Mouse (Mus musculus): Measurements from ENCODE around the gene Gm20388. TPM values are rescaled to one million over a fixed set of nuclear protein-coding genes. Genes with fewer than 3 reads are reported as not detected.

Gene Gm20388
- total RNA-seq, 2 experiments from 2014 or later, result 18.6 TPM; not detected in 1

DNA sequence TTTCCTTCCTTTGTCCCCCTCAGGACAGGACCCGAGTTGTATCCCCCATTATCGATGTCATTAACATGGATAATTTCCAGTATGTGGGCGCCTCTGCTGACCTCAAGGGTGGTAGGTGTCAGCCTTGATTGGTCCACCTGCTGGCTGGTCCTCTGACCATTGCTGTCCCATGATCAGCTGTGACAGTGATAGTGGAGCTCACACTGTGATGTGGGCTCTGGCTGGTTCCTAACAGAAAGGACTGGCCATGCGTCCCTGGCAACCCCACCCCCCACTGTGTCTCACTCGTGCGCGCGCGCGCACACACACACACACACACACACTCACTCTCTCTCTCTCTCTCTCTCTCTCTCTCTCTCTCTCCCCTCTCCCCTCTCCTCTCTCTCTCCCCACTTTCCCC is 4419.0 kb downstream of the Gm20388 start:
- intact Hi-C loops (cut with DNase I), result no loop called here
- DNase-seq (ENCODE audit: low spot score in 2 of 2), result no peak

DNA sequence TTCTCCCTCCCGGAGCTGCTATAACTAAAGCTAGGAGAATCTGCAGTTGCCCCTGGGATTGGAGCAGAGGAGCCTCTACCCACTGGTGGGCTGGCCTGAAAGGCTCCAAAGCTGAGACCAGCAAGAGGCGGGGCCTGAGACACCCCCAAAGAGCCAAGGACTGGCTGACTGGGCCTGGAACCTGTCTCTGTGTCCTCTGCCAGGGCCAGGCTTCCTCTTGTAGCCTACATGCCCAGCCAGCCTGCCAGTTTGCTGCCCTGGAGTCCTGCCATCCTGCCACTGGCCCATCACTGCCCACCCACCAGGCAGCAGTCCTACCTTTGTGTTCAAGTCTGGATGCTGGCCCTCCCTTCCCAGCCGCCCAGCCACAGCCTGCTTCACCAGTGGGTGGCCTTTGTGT is 4419.8 kb downstream of the Gm20388 start:
- peak in 1 of 2 experiments; percentile 22 for DNase-seq (ENCODE audit: low spot score in 2 of 2)

DNA sequence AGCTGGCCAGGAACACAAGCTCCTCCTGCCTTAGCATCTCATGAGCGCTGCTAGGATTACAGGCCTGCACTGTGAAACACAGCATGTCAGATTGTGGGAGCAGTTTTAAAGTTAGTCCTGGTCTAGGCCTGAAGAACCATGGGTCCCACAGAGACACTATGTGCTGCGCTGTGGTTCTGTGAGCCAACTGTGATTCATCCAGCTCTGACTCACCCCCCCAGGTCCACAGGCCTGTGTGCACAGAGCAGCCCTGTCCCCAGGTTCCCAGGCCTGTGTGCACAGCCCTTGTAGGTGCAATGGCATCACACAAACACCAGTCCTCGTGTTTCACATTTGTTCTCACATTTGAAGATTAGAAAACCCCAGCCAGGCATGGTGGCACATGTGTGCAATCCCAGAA is 4420.5 kb downstream of the Gm20388 start:
- no peak for DNase-seq (ENCODE audit: low spot score in 2 of 2)
- intact Hi-C loops (cut with DNase I), result no loop called here

More for the DNA sequence above, 4419.8 kb downstream of the Gm20388 start:
- intact Hi-C loops (cut with DNase I), result no loop called here

DNA sequence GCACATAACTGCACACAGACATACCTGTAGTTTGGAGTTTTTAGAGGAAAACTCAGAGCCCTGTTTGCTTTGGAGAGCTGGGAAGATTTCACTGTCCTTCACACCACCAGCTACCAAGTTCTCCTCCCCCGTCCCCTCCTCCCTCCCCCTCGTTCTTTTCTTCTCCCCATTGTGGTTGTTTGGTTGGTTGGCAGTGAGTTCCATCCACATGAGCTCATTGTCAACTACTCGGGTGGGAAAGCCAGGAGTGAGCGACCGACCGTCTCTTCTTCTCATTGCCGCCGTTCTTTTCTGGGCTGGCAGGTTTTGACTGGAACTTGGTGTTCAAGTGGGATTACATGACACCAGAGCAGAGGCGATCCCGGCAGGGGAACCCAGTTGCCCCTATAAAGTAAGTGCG is 4421.1 kb downstream of the Gm20388 start:
- intact Hi-C loops (cut with DNase I), result no loop called here

DNA sequence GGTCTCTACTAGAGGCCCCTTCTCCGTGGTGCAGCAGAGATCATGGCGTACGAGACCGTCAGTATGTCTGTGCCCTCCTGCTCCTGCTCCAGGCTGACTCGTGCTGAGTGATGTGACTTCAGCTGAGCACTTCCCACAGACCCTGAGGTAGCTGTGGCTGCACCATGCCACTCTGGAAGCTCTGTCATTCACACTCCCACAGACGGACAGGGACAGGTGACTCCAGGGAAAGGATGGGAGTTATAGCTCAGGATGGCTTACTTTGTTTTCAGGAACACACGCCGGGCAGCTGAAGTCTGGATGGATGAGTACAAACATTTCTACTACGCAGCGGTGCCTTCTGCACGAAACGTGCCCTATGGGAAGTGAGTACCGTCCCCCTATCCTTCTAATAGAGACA is 4425.7 kb downstream of the Gm20388 start:
- DNase-seq (ENCODE audit: low spot score in 2 of 2), result no peak
- intact Hi-C loops (cut with DNase I), result no loop called here

More for the DNA sequence above, 4421.1 kb downstream of the Gm20388 start:
- DNase-seq (ENCODE audit: low spot score in 2 of 2), result no peak

DNA sequence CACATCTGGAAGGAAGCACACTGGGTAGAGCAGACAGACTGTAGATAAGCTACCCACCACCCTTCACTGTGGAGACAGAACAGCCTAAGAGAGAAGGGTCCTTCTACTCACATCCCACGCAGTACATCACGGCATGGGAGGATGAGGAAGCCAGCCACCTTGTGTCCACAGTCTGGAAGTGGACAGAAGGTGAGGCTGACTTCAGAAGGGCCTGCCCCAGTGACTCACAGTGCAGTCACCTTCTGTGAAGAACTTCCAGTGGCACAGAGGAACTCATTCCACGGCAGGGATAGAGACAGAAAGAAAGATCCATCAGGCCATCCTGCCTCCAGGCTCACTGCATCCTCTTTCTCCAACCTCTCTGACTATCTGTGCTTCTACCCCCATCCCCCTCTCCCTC is 4429.1 kb downstream of the Gm20388 start:
- no peak for DNase-seq (ENCODE audit: low spot score in 2 of 2)
- intact Hi-C loops (cut with DNase I), result loop anchor here (10.0 kb wide), 1 partner anchor 175 kb away; no protein-coding TSS in a partner anchor

DNA sequence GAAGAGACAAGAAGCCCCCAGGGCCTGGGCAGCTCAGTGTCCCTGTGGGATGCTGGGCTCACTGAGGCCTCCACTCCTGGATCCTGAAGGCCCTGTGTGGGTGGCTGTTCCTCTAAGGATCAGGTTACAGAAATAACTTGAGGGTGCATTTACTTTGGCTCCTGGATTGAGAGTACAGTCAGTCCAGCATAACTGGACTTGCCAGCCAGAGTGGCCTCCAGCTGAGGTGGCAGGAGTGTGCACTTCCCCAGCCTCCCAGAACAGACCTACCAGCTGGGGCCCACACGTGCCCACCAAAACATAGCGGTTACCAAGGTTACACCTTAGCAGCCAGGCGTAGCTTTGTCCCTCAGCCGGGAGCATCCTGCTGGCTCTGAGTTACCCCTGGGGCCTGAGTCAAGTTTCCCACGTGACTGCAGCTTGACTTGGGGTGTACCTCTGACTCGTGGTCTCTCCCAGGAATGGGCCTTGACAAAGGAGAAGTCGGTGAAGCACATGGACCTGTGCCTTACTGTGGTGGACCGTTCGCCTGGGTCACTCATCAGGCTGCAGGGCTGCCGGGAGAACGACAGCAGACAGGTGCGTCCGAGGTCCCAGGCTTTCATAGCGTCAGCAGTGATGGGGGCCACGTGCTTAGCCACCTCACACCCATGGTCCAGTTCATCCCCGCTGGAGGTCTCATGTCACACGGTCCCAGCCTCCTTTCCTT is 4429.9 kb downstream of the Gm20388 start:
- intact Hi-C loops (cut with DNase I), result loop anchor here (10.0 kb wide), 1 partner anchor 176 kb away; no protein-coding TSS in a partner anchor
- DNase-seq (ENCODE audit: low spot score in 2 of 2), result no peak

DNA sequence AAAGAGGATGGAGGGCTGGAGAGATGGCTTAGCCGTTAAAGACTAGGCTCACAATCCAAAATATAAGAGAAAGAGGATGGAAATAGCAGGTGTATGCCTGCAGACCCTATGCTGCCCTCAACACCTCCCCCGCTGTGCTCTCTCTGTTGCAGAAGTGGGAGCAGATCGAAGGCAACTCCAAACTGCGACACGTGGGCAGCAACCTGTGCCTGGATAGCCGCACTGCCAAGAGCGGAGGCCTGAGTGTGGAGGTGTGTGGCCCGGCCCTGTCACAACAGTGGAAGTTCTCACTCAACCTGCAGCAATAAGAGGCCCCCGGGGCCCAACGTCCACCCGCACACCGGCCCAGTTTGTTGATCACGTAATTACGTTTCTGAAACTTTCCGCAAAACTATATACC is 4432.5 kb downstream of the Gm20388 start:
- intact Hi-C loops (cut with DNase I), result loop anchor here (10.0 kb wide), 1 partner anchor 178 kb away; no protein-coding TSS in a partner anchor
- DNase-seq (ENCODE audit: low spot score in 2 of 2), result peak in 1 of 2 experiments; percentile 51

DNA sequence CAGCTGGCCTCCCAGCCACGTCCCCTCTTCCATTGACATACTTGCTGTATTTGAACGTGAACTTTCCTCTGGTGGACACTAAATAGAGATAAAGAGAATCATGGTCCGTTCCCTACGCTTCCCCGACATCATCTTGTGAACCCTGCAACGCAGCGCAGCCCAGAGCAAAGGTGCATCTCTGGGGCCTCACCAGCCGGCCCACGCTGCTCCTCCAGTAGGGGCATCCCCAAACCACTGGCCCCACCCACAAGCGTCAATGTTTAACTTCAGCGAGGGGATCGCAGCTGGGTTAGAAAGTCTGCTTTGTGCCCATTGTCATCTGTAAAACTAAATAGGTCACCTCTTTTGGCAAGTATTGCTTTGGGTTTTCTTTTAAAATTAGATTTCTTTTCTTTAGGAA is 4433.4 kb downstream of the Gm20388 start:
- intact Hi-C loops (cut with DNase I), result loop anchor here (10.0 kb wide), 1 partner anchor 179 kb away; no protein-coding TSS in a partner anchor
- DNase-seq (ENCODE audit: low spot score in 2 of 2), result no peak

DNA sequence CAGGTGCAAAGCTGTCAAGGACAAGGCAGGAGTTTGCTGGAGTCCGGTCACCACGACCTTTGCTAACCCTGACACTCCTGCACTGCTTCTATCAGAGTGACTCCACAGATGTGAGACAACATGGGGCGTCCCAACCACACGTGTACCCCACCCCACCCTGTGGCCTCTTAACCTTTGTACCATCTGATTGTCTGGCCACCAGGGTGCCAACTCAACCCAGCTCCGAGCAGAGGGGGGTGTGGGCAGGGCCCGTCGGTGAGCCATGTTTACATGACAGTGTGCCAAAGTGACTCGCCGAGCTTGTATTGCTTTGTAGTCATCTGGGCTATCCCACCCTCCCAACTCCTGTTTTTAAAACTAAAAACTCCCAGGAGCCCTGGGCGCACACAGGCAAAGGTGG is 4434.5 kb downstream of the Gm20388 start:
- intact Hi-C loops (cut with DNase I), result loop anchor here (5.0 to 10.0 kb wide), 3 partner anchors 113 to 423 kb away; partner anchors contain the start of gene Galnt2
- DNase-seq (ENCODE audit: low spot score in 2 of 2), result no peak

DNA sequence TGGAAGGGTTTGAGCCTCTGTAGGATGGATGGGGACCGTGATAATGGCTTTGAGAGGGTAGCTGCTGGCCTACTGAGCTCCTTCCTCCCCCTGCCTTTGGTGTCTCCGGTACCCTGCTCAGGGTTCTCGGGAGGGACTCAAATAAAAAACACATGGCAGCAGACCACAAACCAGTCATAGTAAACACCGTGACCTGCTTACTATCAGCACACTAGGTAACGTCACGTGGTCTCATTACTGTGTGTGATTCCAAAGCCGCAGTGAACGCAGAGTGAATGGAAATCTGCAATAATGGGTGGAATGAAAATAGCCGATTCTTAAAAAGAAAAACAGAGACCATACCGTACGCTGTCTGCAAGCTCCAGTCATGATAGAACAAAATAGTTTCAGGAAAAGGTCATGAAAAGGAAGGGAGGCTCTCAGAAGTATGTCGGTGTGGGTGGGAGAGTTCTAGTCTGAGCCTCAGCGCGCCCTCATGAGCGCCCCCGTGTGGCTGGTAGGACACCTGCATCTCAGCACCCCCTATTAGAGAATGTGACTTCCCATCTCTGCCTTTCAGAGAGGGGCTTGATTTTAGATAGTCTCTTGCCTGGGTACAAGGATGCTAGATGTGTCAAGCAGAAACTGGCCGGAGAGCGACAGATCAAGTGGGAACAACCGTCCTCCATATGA is 4436.3 kb downstream of the Gm20388 start:
- intact Hi-C loops (cut with DNase I), result loop anchor here (5.0 to 10.0 kb wide), 3 partner anchors 115 to 425 kb away; partner anchors contain the start of gene Galnt2
- peak; percentile 49 to 58 for DNase-seq (ENCODE audit: low spot score in 2 of 2)

DNA sequence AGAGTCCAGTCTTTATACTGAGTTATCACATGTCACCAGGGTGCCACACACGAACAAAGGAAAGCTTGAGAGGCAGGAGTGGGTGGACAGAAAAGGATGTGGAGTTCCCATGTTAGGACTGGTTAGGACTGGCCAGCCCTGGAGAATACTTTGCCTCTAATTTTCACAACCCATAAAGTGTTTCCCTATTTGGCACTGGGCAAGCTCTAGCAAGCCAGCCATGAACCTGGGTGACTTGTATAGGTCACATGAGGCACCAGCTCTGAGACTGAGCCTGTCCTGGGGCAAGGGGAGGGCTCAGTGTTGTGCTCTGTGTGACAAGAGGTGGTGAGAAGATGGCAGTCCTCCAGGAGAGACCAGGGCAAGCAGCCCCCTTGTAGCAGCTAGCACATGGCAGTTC is 4437.4 kb downstream of the Gm20388 start:
- intact Hi-C loops (cut with DNase I), result loop anchor here (5.0 to 10.0 kb wide), 3 partner anchors 116 to 426 kb away; partner anchors contain the start of gene Galnt2
- no peak for DNase-seq (ENCODE audit: low spot score in 2 of 2)

DNA sequence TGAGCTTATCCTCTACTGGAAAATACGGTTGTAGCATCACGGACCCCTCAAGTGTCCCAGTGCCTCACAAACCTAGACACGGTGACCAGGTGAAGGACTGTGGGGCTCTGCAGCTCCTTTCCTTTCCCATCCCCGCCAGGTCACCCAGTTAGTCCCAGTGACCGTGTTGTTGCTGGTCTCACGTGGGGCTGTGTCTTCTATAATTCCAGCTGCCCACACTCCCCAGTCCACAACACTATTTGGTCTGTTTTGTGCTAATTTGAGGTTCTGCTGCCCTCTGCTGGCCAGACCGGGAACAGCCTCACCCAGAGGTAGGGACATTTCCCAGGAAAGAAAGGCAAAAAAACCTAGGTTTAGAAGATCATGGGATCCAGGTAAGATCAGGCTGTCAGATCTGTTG is 4439.0 kb downstream of the Gm20388 start:
- DNase-seq (ENCODE audit: low spot score in 2 of 2), result peak; percentile 86 to 87
- intact Hi-C loops (cut with DNase I), result loop anchor here (1.0 to 10.0 kb wide), 4 partner anchors 117 to 427 kb away; partner anchors contain the start of gene Galnt2

DNA sequence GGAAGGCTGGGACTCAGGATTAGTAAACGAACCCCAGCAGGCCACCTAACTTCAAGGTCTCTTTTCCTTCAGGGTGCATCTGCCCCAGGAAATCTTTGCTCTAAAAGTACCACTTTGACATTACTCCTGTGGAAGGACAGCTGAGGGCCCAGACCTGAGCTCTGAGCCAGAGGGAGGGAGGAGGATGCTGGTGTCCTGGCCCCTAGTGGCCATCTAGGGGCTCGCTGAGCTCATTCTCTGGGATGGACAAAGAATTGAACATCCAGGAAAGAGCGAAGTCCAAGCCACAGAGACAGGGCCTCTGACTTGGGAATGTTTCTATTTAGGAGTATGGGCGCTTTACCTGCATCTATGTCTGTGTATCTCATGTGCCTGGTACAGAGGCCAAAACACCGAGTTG is 4441.0 kb downstream of the Gm20388 start:
- no peak for DNase-seq (ENCODE audit: low spot score in 2 of 2)
- intact Hi-C loops (cut with DNase I), result no loop called here

DNA sequence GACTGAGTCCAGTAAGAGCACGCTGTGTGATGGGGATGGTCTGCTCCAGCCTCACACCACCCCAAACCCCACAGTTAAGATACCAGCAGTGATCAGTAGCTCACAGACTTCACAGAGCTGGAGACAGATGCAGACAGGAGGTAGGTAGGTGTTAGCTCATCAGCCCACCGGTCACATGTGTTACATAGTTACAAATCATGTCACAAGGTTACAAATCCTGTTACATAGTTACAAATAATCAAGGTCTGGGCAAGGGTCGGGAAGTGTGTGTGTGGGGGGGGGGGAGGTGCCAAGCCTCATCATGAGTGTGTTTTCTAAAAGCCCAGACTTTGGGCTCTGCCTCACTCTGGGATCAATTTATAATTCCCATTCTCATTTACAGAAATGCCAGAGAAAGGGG is 4450.3 kb downstream of the Gm20388 start:
- DNase-seq (ENCODE audit: low spot score in 2 of 2), result no peak
- intact Hi-C loops (cut with DNase I), result no loop called here

DNA sequence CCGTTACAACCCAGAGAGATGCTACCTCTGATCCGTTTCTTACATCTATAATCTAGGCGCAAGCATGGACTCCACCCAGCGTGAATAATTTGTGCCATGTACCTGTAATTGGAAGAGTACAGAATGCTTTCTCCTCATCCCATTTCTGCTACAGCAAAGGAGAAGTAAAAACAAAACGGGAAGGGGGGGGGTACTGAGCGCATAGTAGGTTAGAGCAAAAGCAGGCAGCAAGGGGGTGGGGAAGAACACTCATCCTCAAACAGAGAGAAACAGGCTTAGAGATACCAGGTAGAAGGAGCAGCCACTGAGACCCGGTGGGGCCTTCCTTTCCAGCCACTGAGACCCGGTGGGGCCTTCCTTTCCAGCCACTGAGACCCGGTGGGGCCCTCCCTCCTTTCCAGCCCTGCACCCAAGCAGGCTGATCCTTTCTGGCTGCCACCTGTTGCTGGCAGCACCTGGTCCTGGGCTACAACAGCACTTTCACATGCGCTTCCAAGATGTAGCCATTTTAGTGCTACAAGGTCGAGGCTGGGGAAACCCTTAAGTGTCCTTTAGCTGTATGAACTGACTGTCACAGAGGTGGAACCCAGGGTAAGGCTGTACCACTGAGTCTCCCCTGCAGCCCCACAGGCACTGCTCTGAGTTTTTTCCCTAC is 4451.3 kb downstream of the Gm20388 start:
- intact Hi-C loops (cut with DNase I), result no loop called here
- DNase-seq (ENCODE audit: low spot score in 2 of 2), result no peak

DNA sequence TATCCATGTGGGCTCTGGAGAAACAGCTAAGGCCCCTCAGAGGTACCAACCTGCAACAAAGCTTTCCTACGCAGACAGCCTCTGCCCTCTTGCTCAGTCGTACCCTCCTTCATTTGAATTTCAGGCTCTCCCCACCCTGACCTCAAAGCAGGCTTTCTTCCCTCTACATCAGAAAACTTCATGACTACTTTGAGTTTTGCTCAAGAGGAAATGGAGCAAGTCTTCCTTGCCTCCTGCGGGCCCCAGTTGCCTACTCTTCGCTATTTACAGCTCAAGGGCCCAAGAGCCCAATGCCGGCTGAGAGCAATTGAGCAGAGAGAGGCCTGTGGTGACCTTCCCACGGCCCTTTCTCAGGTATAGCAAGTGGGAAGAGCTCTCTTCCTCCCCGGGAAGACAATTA is 4451.9 kb downstream of the Gm20388 start:
- intact Hi-C loops (cut with DNase I), result no loop called here
- DNase-seq (ENCODE audit: low spot score in 2 of 2), result no peak

DNA sequence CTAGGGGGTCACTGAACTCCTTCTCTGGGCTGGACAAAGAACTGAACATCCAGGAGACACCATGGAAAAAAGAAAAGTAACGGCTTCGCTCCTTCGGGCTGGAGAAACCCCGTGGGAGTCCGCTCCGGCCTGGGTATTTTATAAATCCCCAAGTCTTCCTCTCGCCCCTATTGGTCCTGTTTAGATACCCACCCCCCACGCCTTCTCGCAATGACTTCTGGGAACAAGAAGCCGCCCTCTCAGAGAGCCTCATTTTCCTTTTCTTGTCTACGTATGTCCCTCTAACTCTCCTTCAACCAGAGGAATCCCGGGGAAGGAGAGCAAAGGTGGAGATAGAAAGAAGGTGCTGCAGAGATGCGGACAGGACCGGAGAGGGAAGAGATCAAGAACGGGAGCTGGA is 4452.7 kb downstream of the Gm20388 start:
- intact Hi-C loops (cut with DNase I), result no loop called here
- DNase-seq (ENCODE audit: low spot score in 2 of 2), result no peak

DNA sequence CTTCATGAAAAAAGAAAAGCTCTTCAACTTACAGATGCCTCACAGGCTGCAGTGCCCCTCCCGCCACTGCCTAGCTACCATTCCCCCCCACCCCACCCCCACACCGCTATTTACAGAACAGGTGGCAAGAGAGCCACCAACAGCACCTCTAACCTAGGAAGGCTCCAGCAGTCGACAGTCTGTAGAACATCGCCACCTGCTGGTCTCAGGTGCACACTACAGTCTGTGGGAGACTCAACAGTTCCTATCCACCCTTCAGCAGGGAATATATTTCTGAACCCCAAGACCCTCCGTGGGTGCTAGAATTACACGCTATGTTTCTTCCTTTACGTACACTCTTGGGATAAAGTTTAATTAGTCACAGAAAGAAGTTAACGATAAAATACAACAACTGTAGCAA is 4457.6 kb downstream of the Gm20388 start:
- DNase-seq (ENCODE audit: low spot score in 2 of 2), result peak; percentile 72 to 76

More for the DNA sequence above, 4457.6 kb downstream of the Gm20388 start:
- intact Hi-C loops (cut with DNase I), result no loop called here
